Mouse (Mus musculus) embryonic facial prominence, embryonic 10.5 days (tissue): ENCODE measurements around the gene Lrwd1. TPM values are rescaled to one million over a fixed set of nuclear protein-coding genes. Genes with fewer than 3 reads are reported as not detected.
A peak's percentile ranks its signal among the peaks of the same experiment; 100 is the strongest.

Source experiments
- DNase-seq: peaks from one replicate; pipeline ENCODE4 v3.0.0-alpha.2; 2017; ENCODE audit warnings: low spot score
- H3K27ac ChIP-seq: fragments of 300-500 bp; sonication (generic); replicated peaks from 2 replicates; pipeline ENCODE4 v1.5.1; 2016; ENCODE audit warnings: mild to moderate bottlenecking
- H3K27me3 ChIP-seq: fragments of 300-500 bp; sonication (generic); replicated peaks from 2 replicates; pipeline ENCODE4 v1.6.1; 2016; ENCODE audit warnings: low read depth, mild to moderate bottlenecking; ENCODE audit not compliant: poor library complexity, severe bottlenecking
- H3K36me3 ChIP-seq: fragments of 300-500 bp; sonication (generic); replicated peaks from 2 replicates; pipeline ENCODE4 v1.6.1; 2016; ENCODE audit warnings: mild to moderate bottlenecking, moderate library complexity
- H3K4me1 ChIP-seq: fragments of 300-500 bp; sonication (generic); 2 replicates; pipeline ENCODE4 v1.6.1; 2016
- H3K4me3 ChIP-seq: fragments of 300-500 bp; sonication (generic); 2 replicates; pipeline ENCODE4 v1.5.1; 2016; ENCODE audit warnings: mild to moderate bottlenecking, moderate library complexity
- H3K9me3 ChIP-seq: fragments of 300-500 bp; sonication (generic); 2 replicates; pipeline ENCODE4 v1.6.1; 2016; ENCODE audit warnings: mild to moderate bottlenecking
- WGBS: fragments of 180-500 bp; shearing (Covaris S2); methylation state at CpG from one replicate; pipeline ENCODE4 v1.1.7; 2016; 5-methylcytosine and 5-hydroxymethylcytosine counted together
- polyA plus RNA-seq: library from polyadenylated mRNA; unstranded; fragments of >200 nt; fragmentation: Nextera tagmentation; extraction: Ambion mirVana; gene quantifications from 2 replicates; pipeline ENCODE4 v1.2.1, GENCODE M21; 2016

The Lrwd1 gene
- polyA plus RNA-seq, 1 experiment from 2014 or later, result 59.7 TPM

GRCm38 (mm10) chr5:136104511-136104910 lies 31.4 kb downstream of the Lrwd1 start:
- H3K36me3 ChIP-seq, result no peaks in the 10 kb centered on the region
- H3K9me3 ChIP-seq, result peaks cover 4% of the 10 kb centered on the region; the same call in 1 of the 2 replicates
- no peak overlapping the region for H3K27ac ChIP-seq
- peaks cover 12% of the 10 kb centered on the region for H3K4me1 ChIP-seq
- H3K4me3 ChIP-seq, result no peak overlapping the region
- WGBS, result 85% methylated on average over 5 of the region's 5 CpGs
- DNase-seq, result no peak
- H3K27me3 ChIP-seq, result peaks cover 45% of the 10 kb centered on the region

- WGBS, result 7% methylated on average over 41 of the region's 41 CpGs
- Histone ChIP-seq H3K4me3 (peak overlapping the region; percentile 52), H3K27ac (0 out of 2 replicates have a peak overlapping the region, but pooled peaks have one; percentile 31), H3K9me3 (peaks cover 4% of the 10 kb centered on the region; the same call in 1 of the 2 replicates), H3K4me1 (peaks cover 12% of the 10 kb centered on the region), H3K36me3 (no peaks in the 10 kb centered on the region), H3K27me3 (peaks cover 45% of the 10 kb centered on the region)
- peak; percentile 85 for DNase-seq
Measured at GRCm38 (mm10) chr5:136102099-136102820, 33.6 kb downstream of the Lrwd1 start.

- no peak overlapping the region for H3K27ac ChIP-seq
- H3K4me1 ChIP-seq, result peaks cover 18% of the 10 kb centered on the region
- no peak for DNase-seq
- no peaks in the 10 kb centered on the region for H3K36me3 ChIP-seq
- no peaks in the 10 kb centered on the region for H3K9me3 ChIP-seq
- 85% methylated on average over 10 of the region's 10 CpGs for WGBS
- no peak overlapping the region for H3K4me3 ChIP-seq
- H3K27me3 ChIP-seq, result peaks cover 34% of the 10 kb centered on the region
Measured at GRCm38 (mm10) chr5:136098536-136098935, 37.3 kb downstream of the Lrwd1 start.

- WGBS, result 73% methylated on average over 7 of the region's 7 CpGs
- peaks cover 9% of the 10 kb centered on the region; the same call in 1 of the 2 replicates for H3K27me3 ChIP-seq
- no peak for DNase-seq
- no peaks in the 10 kb centered on the region for H3K36me3 ChIP-seq
- H3K4me3 ChIP-seq, result no peak overlapping the region
- no peak overlapping the region for H3K27ac ChIP-seq
- no peaks in the 10 kb centered on the region for H3K9me3 ChIP-seq
- H3K4me1 ChIP-seq, result peaks cover 5% of the 10 kb centered on the region
Measured at GRCm38 (mm10) chr5:136095089-136095488, 40.8 kb downstream of the Lrwd1 start.

GRCm38 (mm10) chr5:136094249-136095010 lies 41.4 kb downstream of the Lrwd1 start:
- no peak overlapping the region for H3K4me3 ChIP-seq
- peaks cover 7% of the 10 kb centered on the region; the same call in 1 of the 2 replicates for H3K27me3 ChIP-seq
- H3K27ac ChIP-seq, result no peak overlapping the region
- DNase-seq, result no peak
- no peaks in the 10 kb centered on the region for H3K9me3 ChIP-seq
- H3K36me3 ChIP-seq, result no peaks in the 10 kb centered on the region
- WGBS, result 61% methylated on average over 8 of the region's 8 CpGs
- peaks cover 6% of the 10 kb centered on the region for H3K4me1 ChIP-seq

GRCm38 (mm10) chr5:136091927-136092326 lies 43.9 kb downstream of the Lrwd1 start:
- no peak overlapping the region for H3K27ac ChIP-seq

GRCm38 (mm10) chr5:136088821-136089575 lies 46.9 kb downstream of the Lrwd1 start:
- Histone ChIP-seq H3K27me3 (peaks cover 50% of the 10 kb centered on the region), H3K4me1 (peaks cover 31% of the 10 kb centered on the region), H3K9me3 (no peaks in the 10 kb centered on the region), H3K4me3 (no peak overlapping the region), H3K36me3 (no peaks in the 10 kb centered on the region), H3K27ac (no peak overlapping the region)
- no peak for DNase-seq
- WGBS, result 12% methylated on average over 14 of the region's 14 CpGs

More at GRCm38 (mm10) chr5:136091927-136092326, 43.9 kb downstream of the Lrwd1 start:
- WGBS, result 67% methylated on average over 5 of the region's 5 CpGs
- Histone ChIP-seq H3K36me3 (no peaks in the 10 kb centered on the region), H3K4me3 (no peak overlapping the region), H3K4me1 (peaks cover 17% of the 10 kb centered on the region), H3K9me3 (no peaks in the 10 kb centered on the region), H3K27me3 (peaks cover 20% of the 10 kb centered on the region)
- DNase-seq, result no peak

GRCm38 (mm10) chr5:136086290-136086689 lies 49.6 kb downstream of the Lrwd1 start:
- H3K4me3 ChIP-seq, result no peak overlapping the region
- H3K9me3 ChIP-seq, result no peaks in the 10 kb centered on the region
- no peaks in the 10 kb centered on the region for H3K36me3 ChIP-seq
- WGBS, result 89% methylated on average over 8 of the region's 8 CpGs
- no peak overlapping the region for H3K27ac ChIP-seq
- peaks cover 40% of the 10 kb centered on the region for H3K4me1 ChIP-seq
- DNase-seq, result no peak
- peaks cover 51% of the 10 kb centered on the region for H3K27me3 ChIP-seq

GRCm38 (mm10) chr5:136084891-136085651 lies 50.8 kb downstream of the Lrwd1 start:
- Histone ChIP-seq H3K4me3 (peak overlapping the region; percentile 67), H3K36me3 (no peaks in the 10 kb centered on the region), H3K4me1 (peaks cover 40% of the 10 kb centered on the region), H3K27me3 (peaks cover 45% of the 10 kb centered on the region), H3K9me3 (no peaks in the 10 kb centered on the region), H3K27ac (no peak overlapping the region)
- DNase-seq, result peak; percentile 66
- WGBS, result 5% methylated on average over 21 of the region's 21 CpGs

GRCm38 (mm10) chr5:136084144-136084881 lies 51.6 kb downstream of the Lrwd1 start:
- no peak for DNase-seq
- peak overlapping the region; percentile 67 for H3K4me3 ChIP-seq
- H3K36me3 ChIP-seq, result no peaks in the 10 kb centered on the region
- peaks cover 38% of the 10 kb centered on the region for H3K4me1 ChIP-seq
- peaks cover 45% of the 10 kb centered on the region for H3K27me3 ChIP-seq
- H3K9me3 ChIP-seq, result no peaks in the 10 kb centered on the region
- WGBS, result 2% methylated on average over 23 of the region's 23 CpGs
- no peak overlapping the region; the same call in 1 of the 2 replicates for H3K27ac ChIP-seq

GRCm38 (mm10) chr5:136083669-136084107 lies 52.2 kb downstream of the Lrwd1 start, which contains the start of gene Rasa4:
Gene Rasa4, plus strand, starts transcription at chr5:136083916.
- H3K9me3 ChIP-seq, result no peaks in the 10 kb centered on the region
- peaks cover 32% of the 10 kb centered on the region for H3K4me1 ChIP-seq
- H3K27me3 ChIP-seq, result peaks cover 41% of the 10 kb centered on the region
- WGBS, result under 1% methylated on average over 28 of the region's 28 CpGs
- peak; percentile 94 for DNase-seq
- H3K27ac ChIP-seq, result no peak within 1 kb of the TSS; the same call in 1 of the 2 replicates
- no peaks in the 10 kb centered on the region for H3K36me3 ChIP-seq
- peak within 1 kb of the TSS; percentile 67 for H3K4me3 ChIP-seq
